Mouse (Mus musculus): ENCODE results near the gene Gins3.

DNA sequence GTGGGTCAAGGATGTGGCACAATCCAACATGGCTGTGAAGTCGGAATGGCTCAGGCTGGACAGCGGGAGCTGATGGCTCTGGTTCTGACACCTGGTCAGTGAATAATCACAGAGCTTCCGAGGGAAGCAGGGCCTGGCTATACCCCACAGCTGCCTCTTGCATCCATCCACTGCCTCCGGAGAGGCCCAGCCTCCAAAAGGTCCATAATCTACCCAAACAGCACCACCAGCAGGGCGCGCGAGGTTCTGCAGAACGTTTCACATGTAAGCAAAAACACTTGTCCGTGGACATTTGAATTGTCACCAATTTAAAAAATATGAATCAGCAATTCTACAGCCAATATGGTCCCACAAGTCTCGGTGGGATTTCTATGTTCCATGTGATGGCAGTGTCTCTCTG lies 44.0 kb upstream of the Gins3 start:
- TF ChIP-seq CTCF (IDR thresholded peaks at IDR 0.05; ENCODE audit: borderline replicate concordance, control insufficient read depth, extremely low read depth, insufficient read depth, low read length, poor library complexity) (no peak), POLR2A (IDR thresholded peaks at IDR 0.05; ENCODE audit: control insufficient read depth, extremely low read depth, insufficient read depth, low read length, poor library complexity) (no peak)
